Mouse (Mus musculus) left cerebral cortex, postnatal 36 days (tissue): ENCODE results near the gene Adk. TPM values are rescaled to one million over a fixed set of nuclear protein-coding genes. Genes with fewer than 3 reads are reported as not detected.

Experiments used
- DNase-seq, 2 experiments: peaks; one replicate each; pipeline ENCODE4 v3.0.0; 2021 to 2022; ENCODE audit warnings: low spot score in 2 of 2, mixed read lengths in 1 of 2
- intact Hi-C: fragments of 180-260 bp; cut with DNase I; formaldehyde crosslinking; loops from one replicate; pipeline ENCODE4 v1.15.1; 2025
- total RNA-seq, 2 experiments: library from RNA; stranded (reverse); gene quantifications; 2 replicates each; pipeline ENCODE4 v1.2.3; 2021

Adk gene
- total RNA-seq, 2 experiments from 2014 or later, result 63.6 to 66.2 TPM

- DNase-seq, result no peak
- intact Hi-C loops, result no loop called here
Measured at GRCm38 (mm10) chr14:21058972-21059371, 6.6 kb downstream of the Adk start.

DNA sequence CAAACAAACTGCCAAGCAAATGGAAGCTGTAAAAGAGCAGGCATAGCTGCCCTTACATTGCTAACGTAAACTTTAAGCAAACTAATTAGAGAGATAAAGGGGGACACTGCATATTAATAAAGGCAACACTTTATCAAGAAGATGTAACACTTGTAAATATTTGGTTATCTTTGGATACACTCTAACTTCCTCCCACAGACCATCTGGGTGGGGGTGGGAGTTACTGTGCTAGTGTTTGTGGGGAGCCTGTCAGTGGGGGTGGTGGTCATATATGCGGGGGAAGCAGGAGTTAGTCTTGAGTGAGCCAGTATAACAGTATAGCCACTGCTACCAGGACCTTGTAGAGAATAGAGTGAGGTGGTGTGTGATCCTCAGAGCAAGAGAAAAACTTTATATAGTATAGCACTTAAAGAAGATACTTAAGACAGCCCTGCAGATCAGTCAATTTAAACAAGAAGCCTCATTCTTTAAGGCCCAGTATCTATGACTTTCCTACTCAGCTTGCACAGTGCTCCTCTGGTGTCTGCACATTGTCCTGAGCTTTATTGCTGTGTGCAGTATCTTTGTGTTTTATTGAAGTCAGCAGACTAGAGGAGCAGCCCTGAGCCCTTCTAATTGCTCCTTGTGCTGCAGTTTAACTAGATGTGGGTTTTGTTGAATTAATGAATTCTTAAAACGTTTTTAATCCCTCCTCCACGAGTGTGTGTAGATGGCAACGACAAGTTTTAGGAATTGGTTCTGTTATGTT lies 10.6 kb downstream of the Adk start:
- intact Hi-C loops, result no loop called here
- no peak for DNase-seq

- no peak for DNase-seq
- intact Hi-C loops, result no loop called here
Measured at GRCm38 (mm10) chr14:21064321-21064720, 11.9 kb downstream of the Adk start.

DNA sequence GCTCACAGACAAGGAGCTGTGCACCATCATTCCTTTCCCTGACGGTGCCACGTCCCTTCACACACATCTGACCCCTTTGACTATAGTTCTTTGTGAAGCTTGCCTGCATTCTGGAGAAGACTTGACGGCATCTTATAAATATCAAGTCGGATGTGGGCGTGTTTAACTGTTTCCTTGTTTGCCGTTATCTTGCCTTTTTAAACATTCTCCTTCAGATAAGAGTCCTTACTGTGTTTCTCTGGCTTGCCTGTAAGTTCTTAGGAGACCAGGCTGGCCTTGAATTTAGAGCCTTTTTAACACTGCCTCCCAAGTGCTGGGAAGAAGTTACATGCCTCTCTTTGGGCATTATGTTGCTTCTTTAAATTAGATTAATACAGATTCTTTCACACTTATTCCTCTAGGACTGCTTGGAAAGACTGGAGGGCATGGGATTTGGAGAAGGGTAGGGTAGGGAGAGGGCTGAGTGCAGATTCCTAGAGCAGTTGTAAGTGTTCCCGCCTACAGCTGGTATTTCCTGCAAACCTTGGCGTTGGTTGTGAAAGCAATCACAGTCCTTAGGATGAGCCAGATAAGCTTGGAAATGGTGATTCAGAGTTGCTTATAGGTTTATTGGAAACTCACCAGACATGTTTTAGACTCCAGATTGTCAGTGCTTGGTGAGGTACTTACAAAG lies 13.3 kb downstream of the Adk start:
- intact Hi-C loops, result no loop called here
- no peak for DNase-seq

DNA sequence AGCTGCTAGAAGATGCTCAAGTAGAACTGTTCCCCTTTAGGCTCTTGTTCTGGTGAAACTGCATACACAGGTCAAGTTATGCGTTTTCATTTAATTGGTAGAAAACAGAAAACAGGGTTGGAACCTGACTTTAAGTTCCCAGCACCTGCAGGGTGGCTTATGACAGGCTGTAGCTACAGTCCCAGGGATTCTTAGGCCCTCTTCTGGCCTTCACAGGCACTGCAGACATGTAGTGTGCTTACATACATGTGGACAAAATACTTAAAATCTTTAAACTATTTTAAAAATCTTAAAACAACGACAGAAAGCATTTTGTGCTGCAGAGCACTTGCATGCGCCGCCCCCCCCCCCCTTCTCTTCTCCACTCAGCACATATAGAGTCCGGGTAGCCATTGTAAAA lies 17.2 kb downstream of the Adk start:
- intact Hi-C loops, result no loop called here
- DNase-seq, result no peak

- no peak for DNase-seq
- intact Hi-C loops, result no loop called here
Measured at GRCm38 (mm10) chr14:21073981-21074380, 21.6 kb downstream of the Adk start.

DNA sequence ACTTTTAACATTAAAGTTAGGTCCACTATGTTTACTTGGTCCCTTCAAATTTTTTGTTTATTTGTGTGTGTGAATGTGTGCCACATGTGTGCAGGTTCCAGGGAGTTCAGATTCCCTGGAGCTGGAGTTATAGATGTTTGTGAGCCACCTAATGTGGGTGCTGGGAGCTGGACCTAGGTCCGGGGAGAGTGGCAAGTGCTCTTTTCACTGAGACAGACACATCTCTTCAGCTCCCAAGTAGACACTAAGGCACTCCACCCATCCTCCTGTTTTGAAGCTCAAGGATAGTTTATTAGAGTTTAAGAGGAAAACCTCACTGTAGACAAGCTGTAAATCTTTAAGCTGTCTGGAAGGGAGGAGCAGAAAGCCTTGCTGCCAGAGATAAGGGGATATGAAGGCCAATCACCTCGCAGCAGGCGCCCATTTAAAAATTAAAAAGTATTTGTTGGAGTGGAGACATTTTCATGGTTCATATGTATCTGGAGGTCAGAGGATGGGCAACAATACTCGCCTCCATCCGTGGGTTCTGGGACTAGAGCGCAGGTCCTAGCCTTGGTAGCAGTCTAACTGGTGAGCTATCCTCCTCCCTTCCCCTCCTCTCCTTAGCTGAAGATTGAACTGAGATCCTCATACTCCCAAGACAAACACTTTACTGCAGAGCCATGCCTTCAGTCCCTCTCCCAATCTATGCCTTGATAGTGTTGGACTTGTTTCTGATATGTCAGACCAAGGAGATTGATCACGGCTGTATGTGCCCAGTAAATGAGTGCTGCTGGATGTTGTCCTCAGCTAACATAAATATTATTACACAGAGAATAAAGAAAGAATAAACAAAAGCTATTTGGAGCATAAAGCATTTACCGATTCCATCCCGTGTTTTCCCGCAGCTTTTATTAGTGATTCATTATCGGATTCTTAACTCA lies 22.3 kb downstream of the Adk start:
- intact Hi-C loops, result no loop called here
- no peak for DNase-seq

DNA sequence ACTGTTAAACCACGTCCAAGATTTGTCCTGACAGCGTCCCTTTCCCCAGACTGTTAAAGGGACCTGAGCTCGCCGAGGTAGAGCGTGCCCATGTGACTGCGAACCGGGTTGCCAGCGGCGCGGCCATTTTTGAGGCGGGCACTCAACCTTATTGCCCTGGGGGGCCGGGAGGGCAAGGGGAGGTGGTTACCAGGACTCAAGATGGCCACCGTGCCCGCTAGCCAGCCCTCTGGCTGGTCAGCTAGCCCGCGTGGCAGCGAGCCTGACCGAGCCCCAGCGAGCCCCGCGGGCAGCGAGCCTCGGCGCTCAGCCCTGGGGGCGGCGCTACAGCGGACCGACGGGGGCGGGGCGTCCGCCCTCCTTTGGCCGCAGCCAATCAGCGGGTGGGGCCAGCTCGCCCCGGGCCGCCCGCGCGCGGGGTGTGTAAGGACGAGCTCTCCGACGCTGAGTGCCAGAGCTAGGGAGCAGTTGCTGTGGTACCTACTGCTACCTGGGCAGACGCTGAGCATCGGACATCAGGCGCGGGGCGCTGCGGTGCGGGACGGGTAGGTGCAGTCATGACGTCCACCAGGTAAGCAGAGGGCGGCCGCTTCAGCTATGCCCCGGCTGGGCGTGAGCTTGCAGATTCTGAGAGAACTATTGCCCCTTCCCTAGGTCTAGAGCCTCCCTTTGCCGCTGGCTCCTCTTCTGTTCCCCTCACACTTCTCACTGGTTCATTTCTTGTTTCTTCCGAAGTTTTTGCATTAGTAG lies 23.6 kb downstream of the Adk start:
- intact Hi-C loops, result no loop called here
- peak; percentile 87 to 91 for DNase-seq

- intact Hi-C loops, result no loop called here
- no peak for DNase-seq
Measured at GRCm38 (mm10) chr14:21076501-21077194, 24.3 kb downstream of the Adk start.

DNA sequence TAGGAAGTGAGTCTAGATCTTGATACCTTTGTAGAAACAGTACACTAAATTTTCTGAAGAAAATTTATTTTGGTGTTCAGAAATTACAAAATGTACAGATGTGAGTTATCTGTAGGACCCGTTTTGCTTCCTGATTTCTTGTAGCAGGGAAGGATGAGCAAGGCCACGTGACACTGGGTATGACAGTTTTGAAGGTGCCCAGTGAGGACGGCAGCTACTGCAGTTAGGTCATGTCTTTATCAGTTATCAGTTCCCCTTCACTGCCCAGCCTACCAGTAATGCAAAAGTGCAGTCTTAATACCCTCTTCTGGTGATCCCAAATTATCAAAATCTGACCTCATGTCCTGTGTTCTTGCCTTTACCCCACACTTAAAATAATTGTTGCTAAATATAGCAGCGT lies 25.6 kb downstream of the Adk start:
- intact Hi-C loops, result no loop called here
- no peak for DNase-seq

GRCm38 (mm10) chr14:21078511-21078910 lies 26.1 kb downstream of the Adk start:
- intact Hi-C loops, result no loop called here

DNA sequence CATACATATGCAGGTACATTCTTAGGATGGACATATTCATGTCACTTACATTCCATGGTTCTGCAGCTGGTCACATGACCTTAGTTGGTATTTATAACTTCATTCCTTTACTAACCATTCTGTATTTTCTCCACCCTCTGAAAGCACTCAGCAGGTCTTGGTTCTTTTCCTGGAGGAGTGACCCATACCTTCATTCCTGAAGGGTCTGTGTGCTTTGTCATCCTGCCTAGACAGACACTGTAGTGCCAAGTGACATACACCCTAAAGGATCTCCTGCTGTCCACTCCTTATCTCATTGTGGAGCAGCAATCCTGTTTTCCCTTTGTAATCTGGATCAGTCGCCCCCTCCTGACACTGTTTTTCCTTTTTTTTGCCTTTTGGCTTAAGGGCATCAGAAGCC lies 30.4 kb downstream of the Adk start:
- DNase-seq, result no peak
- intact Hi-C loops, result no loop called here

More at GRCm38 (mm10) chr14:21078511-21078910, 26.1 kb downstream of the Adk start:
- DNase-seq, result no peak

DNA sequence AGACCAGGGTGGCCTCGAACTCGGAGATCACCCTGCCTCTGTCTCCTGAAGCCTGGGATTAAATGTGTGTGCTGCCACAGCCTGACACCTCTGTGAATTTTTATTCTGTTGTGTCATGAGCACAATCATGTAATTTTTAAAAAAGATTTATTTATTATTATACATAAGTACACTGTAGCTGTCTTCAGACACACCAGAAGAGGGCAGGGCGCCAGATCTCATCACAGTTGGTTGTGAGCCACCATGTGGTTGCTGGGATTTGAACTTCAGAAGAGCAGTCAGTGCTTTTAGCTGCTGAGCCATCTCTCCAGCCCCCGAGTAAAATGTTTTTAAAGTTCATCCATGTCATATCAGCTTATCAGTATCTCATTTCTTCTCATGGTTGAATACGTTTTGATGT lies 33.3 kb downstream of the Adk start:
- DNase-seq, result no peak
- intact Hi-C loops, result no loop called here

- intact Hi-C loops, result no loop called here
- DNase-seq, result no peak
Measured at GRCm38 (mm10) chr14:21086106-21086505, 33.7 kb downstream of the Adk start.

GRCm38 (mm10) chr14:21086827-21087351 lies 34.5 kb downstream of the Adk start:
- intact Hi-C loops, result no loop called here
- DNase-seq, result no peak

GRCm38 (mm10) chr14:21087390-21088060 lies 35.2 kb downstream of the Adk start:
- no peak for DNase-seq
- intact Hi-C loops, result no loop called here

- DNase-seq, result no peak
- intact Hi-C loops, result no loop called here
Measured at GRCm38 (mm10) chr14:21088731-21089130, 36.4 kb downstream of the Adk start.

- DNase-seq, result no peak
- intact Hi-C loops, result no loop called here
Measured at GRCm38 (mm10) chr14:21090400-21090799, 38.0 kb downstream of the Adk start.
